Mouse (Mus musculus) G1E (cell line): ENCODE results near the gene Unc93a2. TPM values are rescaled to one million over a fixed set of nuclear protein-coding genes. Genes with fewer than 3 reads are reported as not detected.
"Not testable (repeated sequence)": the region's sequence is repeated elsewhere in the genome, so short reads cannot be mapped to it uniquely, and the experiment has no call there.

ENCODE experiments used
- ATAC-seq: 2 replicates; pipeline ENCODE4 v1.8.0; 2016; ENCODE audit warnings: mild to moderate bottlenecking; ENCODE audit not compliant: insufficient number of reproducible peaks, poor library complexity, low FRiP score, severe bottlenecking; ENCODE audit errors: extremely low read depth
- DNase-seq: peaks from one replicate; pipeline ENCODE4 v3.0.0; 2012; ENCODE audit warnings: low spot score
- H3K27me3 ChIP-seq: 2 replicates; pipeline ENCODE4 v1.6.1; 2012; ENCODE audit warnings: mild to moderate bottlenecking, low read length, inconsistent platforms; ENCODE audit not compliant: insufficient read depth
- H3K36me3 ChIP-seq: replicated peaks from 2 replicates; pipeline ENCODE3; 2012; ENCODE audit warnings: mild to moderate bottlenecking, inconsistent platforms
- H3K4me1 ChIP-seq: 2 replicates; pipeline ENCODE4 v1.6.1; 2012; ENCODE audit warnings: low read depth, low read length, inconsistent platforms, mixed read lengths; ENCODE audit not compliant: insufficient read depth
- H3K4me3 ChIP-seq: 2 replicates; pipeline ENCODE4 v1.5.1; 2012; ENCODE audit warnings: low read depth, mild to moderate bottlenecking, inconsistent platforms, low read length, moderate library complexity, mixed read lengths
- H3K9me3 ChIP-seq: replicated peaks from 2 replicates; pipeline ENCODE4 v1.6.1; 2012; ENCODE audit warnings: inconsistent platforms
- polyA plus RNA-seq: library from polyadenylated mRNA; stranded (reverse); fragments of >175 nt; gene quantifications from 2 replicates; pipeline ENCODE4 v1.2.3, GENCODE M21; 2012
- total RNA-seq, 2 experiments: library from RNA; stranded (forward) in 1 of 2; stranded (reverse) in 1 of 2; fragments of 200-1000 nt in 1 of 2; fragments of >200 nt in 1 of 2; fragmentation: Nextera tagmentation in 1 of 2; gene quantifications; 2 replicates each; pipeline ENCODE4 v1.2.3; 2014 to 2017

Unc93a2 gene
- total and polyA plus RNA-seq, 3 experiments = 0.05 TPM; not detected in 2

GRCm38 (mm10) chr17:7366676-7367374, 18.4 kb downstream of the Unc93a2 start:
- H3K27me3 ChIP-seq, DNase-seq, H3K36me3 ChIP-seq, H3K4me1 ChIP-seq, H3K9me3 ChIP-seq, ATAC-seq, H3K4me3 ChIP-seq: not testable (repeated sequence)

- H3K4me3 ChIP-seq, H3K4me1 ChIP-seq, DNase-seq, H3K9me3 ChIP-seq, H3K27me3 ChIP-seq, H3K36me3 ChIP-seq, ATAC-seq: not testable (repeated sequence)
Measured at GRCm38 (mm10) chr17:7366265-7366664, 19.0 kb downstream of the Unc93a2 start.

GRCm38 (mm10) chr17:7365615-7366014, 19.6 kb downstream of the Unc93a2 start:
- not testable (repeated sequence) for H3K27me3 ChIP-seq, ATAC-seq, H3K9me3 ChIP-seq, H3K36me3 ChIP-seq, H3K4me1 ChIP-seq, DNase-seq, H3K4me3 ChIP-seq

GRCm38 (mm10) chr17:7360749-7361465, 24.4 kb downstream of the Unc93a2 start:
- ATAC-seq, H3K27me3 ChIP-seq, DNase-seq, H3K4me1 ChIP-seq, H3K9me3 ChIP-seq, H3K4me3 ChIP-seq, H3K36me3 ChIP-seq: not testable (repeated sequence)

DNA sequence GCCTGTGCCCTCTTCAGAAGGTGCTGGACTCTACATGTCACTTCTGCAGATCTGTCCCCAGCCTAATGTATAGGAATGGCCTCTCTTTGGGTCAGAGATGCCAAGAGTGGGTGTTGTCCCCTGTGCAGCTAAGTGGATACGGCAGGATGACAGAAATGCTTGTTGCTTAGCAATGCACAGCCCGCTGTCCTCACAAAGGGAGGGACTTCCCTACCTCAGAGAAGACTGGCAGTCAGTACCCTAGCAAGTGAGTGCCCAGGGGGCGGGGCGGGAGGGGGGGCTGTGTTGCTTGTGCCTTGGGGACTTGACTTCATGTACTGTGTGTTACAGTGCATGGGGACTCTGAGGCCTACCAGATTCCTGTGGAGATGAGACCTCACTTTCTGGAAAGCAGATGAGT, 25.5 kb downstream of the Unc93a2 start:
- H3K36me3 ChIP-seq, H3K27me3 ChIP-seq, DNase-seq, H3K9me3 ChIP-seq, H3K4me3 ChIP-seq, ATAC-seq, H3K4me1 ChIP-seq: not testable (repeated sequence)

- H3K27me3 ChIP-seq, H3K9me3 ChIP-seq, H3K4me3 ChIP-seq, ATAC-seq, DNase-seq, H3K4me1 ChIP-seq, H3K36me3 ChIP-seq: not testable (repeated sequence)
Measured at GRCm38 (mm10) chr17:7352596-7352995, 32.7 kb downstream of the Unc93a2 start, which contains the start of gene Ttll2. Gene Ttll2 (minus strand): TSS chr17:7352696.

GRCm38 (mm10) chr17:7348765-7349164, 36.5 kb downstream of the Unc93a2 start:
- not testable (repeated sequence) for H3K27me3 ChIP-seq, ATAC-seq, H3K36me3 ChIP-seq, H3K4me3 ChIP-seq, H3K9me3 ChIP-seq, DNase-seq, H3K4me1 ChIP-seq

DNA sequence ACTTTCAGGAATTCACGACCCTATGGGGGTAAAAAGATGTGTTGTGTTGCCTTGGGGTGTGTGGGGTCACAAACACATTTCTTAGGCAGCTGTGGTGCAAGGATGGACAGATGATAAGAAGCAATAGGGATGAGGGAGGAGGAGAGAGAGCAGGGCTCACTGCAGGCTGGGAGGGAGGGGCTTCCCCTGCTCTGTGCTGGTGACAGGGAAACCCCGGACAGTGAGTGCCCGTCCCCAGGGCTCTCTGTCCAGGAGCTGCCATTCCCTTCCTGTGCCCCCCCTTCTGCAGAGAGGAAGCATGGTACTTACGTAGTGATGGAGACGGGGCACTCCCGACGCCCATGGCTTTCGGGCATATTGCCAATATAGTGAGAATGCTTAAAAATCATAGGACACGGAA, 47.9 kb downstream of the Unc93a2 start:
- ATAC-seq, H3K36me3 ChIP-seq, DNase-seq, H3K4me1 ChIP-seq, H3K4me3 ChIP-seq, H3K9me3 ChIP-seq, H3K27me3 ChIP-seq: not testable (repeated sequence)

DNA sequence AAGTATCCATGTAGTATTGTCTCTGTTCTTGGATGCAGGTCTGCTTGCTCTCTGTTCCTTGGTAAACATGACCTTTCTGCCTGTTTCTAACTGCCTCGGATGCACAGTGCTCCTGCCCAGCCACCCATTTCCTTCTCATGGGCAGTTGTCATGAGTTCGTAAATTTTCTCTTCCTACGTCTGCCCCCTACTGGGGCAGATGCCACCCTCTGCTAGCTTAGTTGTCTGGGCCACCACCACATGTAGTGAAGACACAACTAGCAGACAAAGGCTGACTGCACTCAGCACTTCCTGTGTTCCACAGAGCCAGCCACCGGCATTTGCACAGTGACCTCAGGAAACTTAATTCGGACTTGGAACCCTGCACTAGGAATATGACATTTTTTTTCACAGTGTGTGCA, 52.5 kb downstream of the Unc93a2 start:
- not testable (repeated sequence) for H3K36me3 ChIP-seq, H3K9me3 ChIP-seq, H3K4me3 ChIP-seq, DNase-seq, H3K27me3 ChIP-seq, ATAC-seq, H3K4me1 ChIP-seq

- H3K36me3 ChIP-seq, DNase-seq, H3K27me3 ChIP-seq, H3K4me3 ChIP-seq, H3K9me3 ChIP-seq, ATAC-seq, H3K4me1 ChIP-seq: not testable (repeated sequence)
Measured at GRCm38 (mm10) chr17:7326415-7326814, 58.8 kb downstream of the Unc93a2 start.

GRCm38 (mm10) chr17:7324346-7324745, 60.9 kb downstream of the Unc93a2 start, which contains the start of gene Tcp10a:
Gene Tcp10a (plus strand): TSS chr17:7324646.
- H3K4me3 ChIP-seq, H3K4me1 ChIP-seq, DNase-seq, H3K36me3 ChIP-seq, ATAC-seq, H3K9me3 ChIP-seq, H3K27me3 ChIP-seq: not testable (repeated sequence)

GRCm38 (mm10) chr17:7319789-7320188, 65.5 kb downstream of the Unc93a2 start:
- not testable (repeated sequence) for H3K4me3 ChIP-seq, H3K4me1 ChIP-seq, H3K36me3 ChIP-seq, ATAC-seq, DNase-seq, H3K27me3 ChIP-seq, H3K9me3 ChIP-seq
